Mouse (Mus musculus) urinary bladder, postnatal 10 days (tissue): ENCODE results near the gene Trp53tg5.

Experiments
- DNase-seq: peaks from one replicate; pipeline ENCODE4 v3.0.0; 2022; ENCODE audit warnings: low spot score

Trp53tg5 gene

DNA sequence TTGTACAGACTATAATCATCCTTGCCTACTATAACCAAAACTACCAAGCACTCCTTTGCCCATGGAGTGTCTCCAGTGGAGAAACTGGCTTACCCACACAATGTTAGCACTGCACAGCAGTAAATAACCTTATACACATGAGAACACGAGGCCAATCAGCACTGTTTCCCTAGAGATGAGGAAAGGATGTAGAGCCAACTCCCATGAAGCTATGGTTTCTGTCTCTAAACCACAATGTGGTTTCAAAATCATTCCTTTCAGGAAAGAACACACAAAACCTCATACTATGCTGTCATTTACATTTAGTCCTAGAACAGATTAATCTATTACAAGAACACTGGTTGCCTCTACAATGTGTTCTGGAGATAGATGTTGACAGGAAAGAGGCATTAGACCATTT lies 22.8 kb upstream of the Trp53tg5 start:
- no peak for DNase-seq

DNA sequence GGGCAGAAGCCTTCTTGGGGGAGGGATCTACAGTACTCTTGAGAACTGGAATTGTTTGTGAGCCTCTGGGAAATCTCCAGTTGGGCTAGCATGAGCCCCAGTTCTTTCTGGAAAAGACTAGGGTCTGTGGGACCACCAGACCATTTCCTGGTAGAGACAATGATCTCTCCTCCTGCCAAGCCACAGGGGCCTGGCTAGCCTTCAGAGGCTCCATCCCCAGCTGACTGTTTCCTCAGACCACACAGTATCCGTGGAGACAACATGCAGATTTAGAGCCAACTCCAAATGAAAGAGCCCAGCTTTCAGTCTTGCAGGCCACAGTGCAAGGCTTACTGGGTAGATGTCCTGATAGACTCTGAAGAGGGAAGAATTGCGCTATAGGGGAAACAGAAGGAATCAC lies 20.6 kb upstream of the Trp53tg5 start:
- no peak for DNase-seq

DNA sequence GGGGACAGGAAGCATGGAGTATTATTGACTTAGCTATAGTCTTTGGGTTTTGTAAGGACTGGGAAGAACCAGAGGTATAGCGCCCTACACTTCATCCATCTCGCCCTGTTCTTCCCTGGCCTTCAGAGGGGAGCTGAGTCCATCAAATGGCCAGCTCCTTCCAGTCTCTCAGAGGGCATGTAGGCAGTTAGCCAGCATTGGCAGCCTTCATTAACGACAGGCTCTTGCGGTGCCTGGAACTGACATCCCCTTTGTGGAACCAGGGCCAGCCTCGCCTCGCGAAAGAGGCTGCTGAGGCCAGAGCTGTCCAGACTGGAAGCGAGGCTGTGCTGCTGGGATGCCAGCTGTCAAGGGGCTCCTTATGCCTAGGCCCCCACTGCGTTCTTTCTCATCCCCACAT lies 14.3 kb upstream of the Trp53tg5 start:
- DNase-seq = no peak

DNA sequence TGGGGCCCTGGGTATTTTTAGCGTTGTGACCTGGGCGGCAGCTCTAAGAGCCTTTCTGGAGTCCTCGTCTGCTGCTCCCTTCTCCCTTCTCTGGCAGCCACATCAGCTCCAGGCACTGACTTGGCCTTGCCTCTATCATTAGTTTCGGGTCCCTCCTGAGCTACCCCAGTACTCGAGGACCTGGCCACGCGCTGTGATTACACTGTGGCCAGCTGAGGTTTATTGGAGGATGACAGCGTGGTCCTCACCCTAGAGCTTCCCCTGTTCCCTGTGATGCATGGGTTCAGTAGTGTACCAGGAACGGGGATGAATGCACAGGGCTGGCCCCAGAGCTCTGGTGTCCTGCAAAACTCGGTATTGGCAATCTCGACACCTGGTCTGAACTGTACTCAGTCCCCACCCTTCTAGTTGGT lies 13.6 kb upstream of the Trp53tg5 start:
- DNase-seq = no peak

DNA sequence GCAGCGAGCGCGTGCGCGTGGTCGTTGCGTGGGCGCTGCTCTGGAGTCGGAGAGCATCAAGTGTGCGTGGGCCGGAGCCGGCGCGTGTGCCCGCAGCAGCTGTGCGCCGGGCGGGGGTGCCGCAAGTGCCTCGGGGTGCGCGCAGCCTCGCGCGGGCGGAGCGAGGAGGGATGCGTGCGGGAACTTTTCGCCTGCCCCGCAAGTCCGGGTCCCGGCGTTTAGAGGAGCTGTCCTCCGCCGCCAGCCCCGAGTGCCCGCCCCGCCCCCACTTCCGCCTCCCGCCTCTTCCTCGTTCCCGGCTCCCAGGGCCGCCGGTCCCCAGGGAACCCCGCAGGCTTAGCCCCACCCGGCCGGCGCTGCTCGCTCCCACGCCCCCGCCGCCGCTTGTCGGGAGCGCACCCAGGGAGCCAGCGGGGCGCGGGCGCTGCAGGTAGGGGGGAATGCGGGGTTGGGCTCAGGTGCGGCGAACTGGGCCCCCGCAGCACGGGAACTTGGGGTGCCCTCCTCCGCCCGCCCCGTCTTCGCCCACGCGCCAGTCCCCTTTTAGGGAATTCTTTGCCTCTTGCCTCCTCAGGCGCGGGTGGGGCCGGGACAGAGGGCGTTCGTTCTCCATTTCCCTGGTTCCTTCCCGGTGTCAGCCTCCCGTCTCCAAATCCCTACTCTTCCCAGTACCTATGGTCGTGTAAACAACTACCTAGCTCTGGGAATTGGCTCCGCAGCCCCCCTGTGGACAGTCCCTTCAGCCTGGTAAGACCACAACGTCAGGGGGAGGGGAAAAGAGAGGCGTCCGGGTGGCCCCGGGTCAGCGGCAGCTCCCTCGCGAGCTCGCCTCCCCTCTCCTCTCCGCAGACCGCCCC lies 13.0 kb upstream of the Trp53tg5 start:
- no peak for DNase-seq

DNA sequence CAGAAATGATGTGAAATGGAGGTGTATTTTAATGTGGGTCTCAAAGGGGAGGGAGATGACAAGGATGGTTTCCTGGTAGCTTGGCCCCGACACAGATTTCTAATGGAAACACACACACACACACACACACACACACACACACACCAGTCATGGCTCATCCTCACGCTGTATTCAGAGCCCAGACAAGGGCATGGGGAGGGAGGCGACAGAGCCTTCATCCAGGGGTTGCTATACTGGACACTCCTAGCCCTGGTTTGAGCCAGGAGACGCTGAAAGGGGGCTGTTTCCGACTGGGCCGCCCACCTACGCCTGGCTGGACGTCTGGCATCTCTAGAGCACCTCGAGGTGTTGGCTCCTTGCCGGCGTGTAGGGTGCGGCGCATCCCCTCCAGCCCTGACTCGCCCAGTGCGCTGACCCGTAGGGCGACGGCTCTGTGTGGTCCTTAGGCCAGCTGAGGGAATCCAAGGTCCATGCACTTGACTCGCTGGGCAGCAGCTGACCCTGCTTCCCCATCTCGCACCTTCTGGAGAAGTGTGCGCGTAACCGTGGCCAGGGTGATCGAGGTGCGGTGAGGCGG lies 12.2 kb upstream of the Trp53tg5 start, which contains the start of gene Dbndd2:
TSS of gene Dbndd2 (plus strand) at position 426 of the 577 bp plus-strand sequence.
- no peak for DNase-seq

DNA sequence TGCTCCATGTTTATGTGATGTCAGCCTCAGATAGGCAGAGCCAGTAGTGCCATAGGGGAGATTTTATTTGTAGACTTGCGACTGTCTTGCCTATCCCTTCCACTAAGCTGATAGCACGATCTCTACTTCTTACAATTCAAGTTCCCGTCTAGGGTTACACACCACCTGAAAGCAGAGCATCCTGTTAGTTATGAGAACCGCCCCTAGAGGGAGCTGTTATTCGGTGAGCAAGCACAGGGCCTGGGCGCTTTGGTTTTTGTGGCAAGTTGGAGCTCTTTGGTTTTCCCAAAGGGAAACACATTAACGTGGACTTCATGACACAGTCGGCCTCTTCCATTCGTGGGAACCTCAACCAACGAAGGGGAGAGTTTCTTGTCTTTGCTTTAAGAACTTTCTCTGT lies 3.3 kb downstream of the Trp53tg5 start:
- no peak for DNase-seq

DNA sequence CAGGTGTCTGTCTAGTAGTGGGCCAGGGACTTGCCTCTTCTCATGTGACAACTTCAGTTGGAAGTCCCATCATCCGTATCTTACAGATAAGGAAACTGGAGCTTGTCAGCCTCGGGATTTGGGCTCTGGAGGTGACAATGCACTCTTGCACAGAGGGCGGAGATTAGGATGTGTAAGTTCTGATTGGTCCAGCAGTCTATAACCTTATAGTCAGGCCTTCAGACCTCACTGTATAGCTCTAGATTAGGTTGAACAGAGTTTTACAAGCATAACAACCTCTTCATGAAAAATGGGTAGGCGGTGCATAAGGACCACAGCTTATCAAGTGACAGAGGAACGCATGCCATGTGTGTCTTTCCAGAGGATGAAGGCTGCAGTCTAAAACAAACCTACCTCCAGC lies 6.7 kb downstream of the Trp53tg5 start:
- no peak for DNase-seq

DNA sequence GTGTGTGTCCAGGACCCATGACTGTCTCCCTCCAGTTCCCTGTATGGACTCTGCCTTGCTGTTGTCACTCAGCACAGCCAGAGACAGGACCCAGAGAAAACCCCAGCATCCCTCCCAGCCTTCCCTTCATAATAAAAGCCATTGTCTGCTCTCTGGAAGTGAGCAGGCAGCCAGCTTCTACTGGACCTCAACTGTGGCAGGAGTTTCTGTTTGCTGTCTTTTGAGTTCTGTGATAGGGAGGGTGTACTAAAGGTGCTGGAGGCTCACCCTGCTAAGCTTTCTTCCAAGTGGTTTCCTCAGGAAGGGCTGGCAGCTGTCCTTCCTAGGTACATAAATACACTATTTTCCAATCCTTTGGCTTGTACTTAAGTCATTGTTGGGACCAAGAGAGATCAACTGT lies 8.4 kb downstream of the Trp53tg5 start:
- DNase-seq = no peak

DNA sequence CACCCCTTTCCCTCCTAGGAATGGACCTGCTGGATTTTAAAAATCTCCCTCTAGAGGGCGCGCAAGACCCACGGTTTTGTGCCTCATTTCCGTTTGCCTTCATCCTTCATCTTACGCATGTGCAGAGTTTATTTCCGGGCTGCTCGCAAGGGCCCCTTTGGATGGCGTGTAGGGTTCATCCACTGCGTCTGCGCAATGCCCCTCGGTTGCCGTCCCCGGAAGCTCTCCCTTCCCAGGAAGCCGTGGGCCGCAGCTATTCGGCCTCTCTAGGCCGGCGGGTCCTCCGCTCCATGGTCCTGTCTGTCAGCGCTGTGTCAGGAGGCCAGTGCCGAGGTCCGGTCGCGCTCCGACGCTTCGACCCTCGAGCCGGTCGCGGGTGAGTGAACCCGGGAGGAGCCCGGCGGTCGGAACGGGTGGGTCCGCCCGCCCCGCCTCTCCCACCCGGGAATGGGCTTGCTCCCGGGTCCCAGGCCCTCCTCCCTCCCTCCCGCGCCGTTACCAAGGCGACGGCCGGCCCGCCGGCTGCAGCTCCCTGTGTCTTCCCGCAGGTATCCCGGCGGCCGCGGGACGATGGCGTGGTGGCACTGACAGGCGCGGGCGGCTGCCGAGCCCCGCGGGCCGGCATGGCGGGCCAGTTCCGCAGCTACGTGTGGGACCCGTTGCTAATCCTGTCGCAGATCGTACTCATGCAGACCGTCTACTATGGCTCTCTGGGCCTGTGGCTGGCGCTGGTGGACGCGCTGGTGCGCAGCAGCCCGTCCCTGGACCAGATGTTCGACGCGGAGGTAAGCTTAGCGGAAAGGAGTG lies 12.6 kb downstream of the Trp53tg5 start, which contains the start of gene Gm20458:
TSS of gene Gm20458 (plus strand) at position 223 of the 807 bp plus-strand sequence.
- peak; percentile 79 for DNase-seq

DNA sequence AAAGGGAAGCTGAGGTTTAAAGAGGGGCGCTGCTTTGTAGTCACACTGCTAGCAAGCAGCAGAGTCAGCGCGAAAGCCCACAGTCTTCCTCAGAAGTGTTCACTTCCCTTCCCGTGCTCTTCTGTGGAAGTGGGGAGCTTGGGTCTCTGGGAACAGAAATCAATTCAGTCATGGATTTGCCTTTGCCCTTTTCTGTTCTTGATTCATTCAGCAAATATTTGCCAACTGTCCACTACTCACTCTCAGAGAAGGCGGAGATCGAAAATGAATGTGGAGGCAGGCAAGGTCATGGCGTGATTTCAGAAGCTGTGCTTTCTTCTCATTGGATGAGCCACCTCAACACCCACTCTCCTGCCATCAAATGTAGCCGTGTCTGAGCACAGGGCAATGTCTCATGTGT lies 15.0 kb downstream of the Trp53tg5 start:
- DNase-seq = no peak

DNA sequence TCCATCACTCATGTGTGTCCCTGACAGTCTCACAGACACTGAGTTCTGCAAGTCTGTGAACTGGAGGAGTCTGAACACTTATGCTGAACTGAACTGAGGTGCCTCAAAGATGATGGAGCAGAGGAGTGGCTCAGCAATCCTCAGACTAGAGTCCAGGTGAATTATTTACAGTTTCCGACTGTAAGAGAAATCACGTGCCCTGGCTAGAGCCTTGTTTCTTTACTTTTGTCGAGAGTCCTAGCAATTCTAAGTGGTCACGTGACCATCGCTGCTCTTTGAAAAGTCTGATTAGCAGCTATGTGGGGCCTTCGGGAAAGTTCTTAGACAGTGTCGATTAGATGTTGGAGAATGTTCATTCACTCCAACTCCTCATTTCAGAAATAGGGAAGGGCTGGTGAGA lies 15.6 kb downstream of the Trp53tg5 start:
- DNase-seq = no peak

DNA sequence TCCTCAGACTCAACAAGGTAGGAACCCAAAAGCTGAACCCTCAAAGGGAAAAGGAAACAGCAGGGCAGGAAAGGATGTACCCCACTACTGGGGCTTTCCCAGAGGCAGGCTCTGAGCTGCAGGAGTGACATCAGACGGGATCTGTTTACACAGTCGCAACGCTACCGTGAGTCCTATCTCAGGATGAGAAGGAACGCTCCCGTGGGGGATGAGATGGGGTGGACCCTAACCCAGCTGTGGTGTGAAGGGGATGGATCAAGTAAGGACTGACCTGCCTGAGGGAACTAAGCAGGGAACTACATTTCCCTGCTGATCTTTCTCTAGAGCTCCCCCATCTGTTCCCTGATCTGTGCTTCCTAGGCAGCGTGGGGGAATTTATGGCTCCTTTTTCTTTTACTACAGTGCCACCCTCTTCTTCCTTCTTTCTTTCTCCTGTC lies 16.6 kb downstream of the Trp53tg5 start, which contains the start of gene Sys1:
TSS of gene Sys1 (plus strand) at position 101 of the 437 bp plus-strand sequence.
- no peak for DNase-seq

DNA sequence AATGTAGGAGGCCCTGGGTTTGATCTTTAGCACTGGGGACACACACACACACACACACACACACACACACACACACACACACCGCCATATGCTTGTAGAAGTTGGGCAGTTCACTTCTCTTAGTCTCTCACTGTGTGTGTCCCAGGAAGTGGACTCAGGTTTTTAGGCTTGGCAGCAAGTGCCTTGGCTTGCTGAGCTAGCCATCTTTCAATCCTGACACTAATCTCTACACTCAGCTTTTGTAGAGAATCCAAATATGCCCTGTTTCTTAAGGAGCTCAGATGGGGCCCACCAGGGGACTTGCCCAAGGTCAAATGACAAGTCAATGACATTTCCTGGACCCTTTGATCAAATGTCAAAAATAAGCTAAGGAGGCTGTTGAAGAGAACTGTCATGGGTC lies 17.1 kb downstream of the Trp53tg5 start:
- DNase-seq = no peak

DNA sequence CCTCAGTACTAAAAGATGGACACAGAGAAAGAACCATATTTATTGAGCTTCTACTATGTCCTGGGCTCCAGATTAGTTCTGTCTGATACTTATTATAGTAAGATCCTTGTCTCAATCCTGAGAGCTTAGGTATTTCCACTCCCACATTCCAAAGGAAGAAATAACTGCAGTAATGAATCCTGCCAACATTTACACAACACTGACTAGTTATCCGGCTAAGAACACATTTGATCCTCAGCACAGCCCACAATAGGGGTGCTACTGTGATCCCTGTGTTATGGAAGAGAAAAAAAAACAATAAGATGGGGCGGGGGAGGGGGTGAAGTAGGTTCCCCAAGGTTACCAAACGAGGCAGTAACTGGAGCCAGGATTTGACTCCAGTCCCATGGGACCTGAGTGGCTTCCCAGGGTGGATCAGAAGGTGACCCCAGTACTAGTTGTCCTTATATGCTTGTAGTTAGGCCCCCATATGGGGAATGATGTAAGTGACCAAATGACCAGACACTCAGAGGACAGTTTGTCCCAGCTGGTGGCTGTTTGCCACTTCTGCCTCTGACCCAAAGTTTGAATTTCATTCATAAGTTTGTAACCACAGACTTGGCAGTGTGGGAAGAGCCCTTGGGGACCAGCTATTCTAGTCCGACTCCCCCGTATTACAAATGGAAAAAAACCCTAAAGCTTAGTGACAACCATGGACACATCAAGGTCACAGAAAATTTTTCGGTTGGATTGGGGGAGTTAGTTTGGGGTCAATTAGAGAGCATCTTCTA lies 17.9 kb downstream of the Trp53tg5 start:
- DNase-seq = no peak

DNA sequence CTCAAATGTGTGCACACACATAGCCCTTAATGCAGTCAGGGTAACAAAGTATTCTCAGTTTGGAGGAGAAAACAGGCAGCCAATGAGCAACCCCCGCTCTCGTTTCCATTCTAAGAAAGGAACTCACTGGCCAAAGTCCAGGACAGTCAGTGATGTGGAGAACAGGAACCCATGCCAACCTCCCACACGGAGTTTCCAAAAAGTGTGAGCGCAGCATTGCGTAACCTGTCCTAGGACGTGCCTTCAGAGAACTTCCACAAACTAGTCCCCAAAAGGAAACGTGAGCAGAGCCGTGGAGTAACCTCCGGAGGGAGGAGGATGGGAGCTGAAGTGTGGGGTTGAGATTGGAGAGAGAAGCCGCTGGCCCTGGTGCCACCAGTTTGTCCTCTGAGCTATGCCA lies 18.7 kb downstream of the Trp53tg5 start:
- no peak for DNase-seq

DNA sequence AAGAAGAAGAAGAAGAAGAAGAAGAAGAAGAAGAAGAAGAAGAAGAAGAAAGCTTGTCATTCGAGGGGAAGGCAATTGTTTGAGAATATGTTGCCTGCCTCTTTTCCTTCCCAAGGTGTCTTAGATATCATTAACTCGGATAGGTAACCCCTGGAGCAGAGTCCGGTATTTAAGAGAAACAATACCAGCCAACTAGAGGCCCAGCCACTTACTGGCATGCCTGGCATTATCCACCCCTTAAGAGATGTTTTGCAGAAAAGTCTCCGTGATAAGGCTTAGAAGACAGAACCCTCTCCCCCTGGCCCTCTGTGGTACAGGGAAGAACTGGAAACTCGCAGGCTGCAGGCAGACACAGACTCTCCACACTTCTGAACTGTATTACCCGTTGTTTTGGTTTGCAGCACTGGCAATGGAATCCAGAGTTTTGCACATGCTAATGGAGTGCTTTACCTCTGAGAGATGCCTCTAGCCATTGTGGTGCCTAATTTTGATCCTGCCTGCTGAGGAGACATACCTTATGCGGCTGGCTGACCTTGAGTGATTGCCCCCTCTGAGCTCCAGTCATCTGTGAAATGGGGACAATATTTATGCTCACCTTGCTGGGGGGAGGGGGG lies 19.5 kb downstream of the Trp53tg5 start:
- no peak for DNase-seq

DNA sequence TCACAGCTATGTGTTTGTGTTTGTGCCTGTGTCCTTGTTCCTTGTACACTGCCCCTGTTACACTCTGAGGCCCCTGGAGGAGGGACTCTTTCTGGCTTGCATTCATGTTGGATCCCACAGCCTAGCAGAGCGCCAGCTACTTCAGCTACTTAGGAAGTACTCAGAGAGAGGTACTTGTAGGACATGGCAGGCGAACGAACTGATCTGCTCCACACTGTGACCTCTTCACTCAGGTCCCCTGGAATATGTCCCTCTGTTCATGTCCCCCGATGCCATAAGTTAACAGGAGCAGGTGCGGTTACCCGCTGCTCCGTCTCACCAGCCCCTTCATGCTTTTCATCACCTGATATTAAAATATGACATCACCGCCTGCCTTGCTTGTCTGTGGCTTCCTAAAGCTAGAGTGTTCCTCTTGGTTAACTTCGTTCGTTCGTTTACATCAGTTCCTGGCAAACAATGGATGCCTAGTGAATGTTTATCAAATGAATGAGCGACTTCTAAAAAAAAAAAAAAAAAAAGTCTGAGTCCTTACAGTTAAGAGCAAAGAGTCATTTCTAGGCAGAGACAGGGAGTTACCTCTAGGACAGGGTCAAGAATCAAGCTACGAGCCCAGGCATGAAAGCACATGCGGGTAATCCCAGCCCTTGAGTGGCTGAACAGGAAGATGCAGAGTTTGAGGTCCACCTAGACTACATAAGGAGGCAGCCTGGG lies 20.3 kb downstream of the Trp53tg5 start:
- DNase-seq = no peak

DNA sequence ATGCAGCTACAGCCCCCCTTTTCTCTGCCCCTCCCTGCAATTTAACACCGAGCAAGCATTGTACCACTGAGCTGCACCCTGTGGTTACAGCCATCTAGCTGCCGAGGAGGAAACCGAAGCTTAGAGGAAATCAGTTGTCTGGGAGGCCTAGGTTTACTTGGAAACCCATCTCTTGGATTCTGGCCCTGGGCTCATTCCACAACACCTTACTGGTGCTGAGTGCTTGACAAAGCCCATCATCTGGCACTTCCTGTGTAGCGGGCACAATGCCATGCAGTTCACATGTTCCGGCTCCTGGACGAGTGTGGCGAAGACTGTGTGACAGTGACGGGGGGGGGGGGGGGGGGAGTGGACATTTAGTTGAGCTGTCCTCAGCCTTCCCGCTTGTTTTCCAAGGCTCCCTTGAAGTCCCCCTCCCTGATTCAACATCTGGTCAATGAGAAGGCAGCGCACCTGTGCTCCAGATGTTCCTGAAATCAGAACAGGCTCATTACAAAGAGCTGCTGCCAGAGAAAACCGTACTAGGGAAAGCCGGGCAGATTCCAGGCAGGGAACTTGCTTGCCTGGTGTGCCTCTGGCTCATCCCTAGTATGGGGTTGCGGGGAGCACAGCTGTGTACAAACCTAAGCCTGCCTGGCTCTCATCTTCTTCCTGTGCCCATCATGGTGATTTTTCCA lies 21.4 kb downstream of the Trp53tg5 start:
- no peak for DNase-seq
